Mouse (Mus musculus): Measurements from ENCODE around the gene Shmt2. TPM values are rescaled to one million over a fixed set of nuclear protein-coding genes. Genes with fewer than 3 reads are reported as not detected.

Gene Shmt2
- polyA plus RNA-seq, 1 experiment from 2014 or later: 152 TPM

DNA sequence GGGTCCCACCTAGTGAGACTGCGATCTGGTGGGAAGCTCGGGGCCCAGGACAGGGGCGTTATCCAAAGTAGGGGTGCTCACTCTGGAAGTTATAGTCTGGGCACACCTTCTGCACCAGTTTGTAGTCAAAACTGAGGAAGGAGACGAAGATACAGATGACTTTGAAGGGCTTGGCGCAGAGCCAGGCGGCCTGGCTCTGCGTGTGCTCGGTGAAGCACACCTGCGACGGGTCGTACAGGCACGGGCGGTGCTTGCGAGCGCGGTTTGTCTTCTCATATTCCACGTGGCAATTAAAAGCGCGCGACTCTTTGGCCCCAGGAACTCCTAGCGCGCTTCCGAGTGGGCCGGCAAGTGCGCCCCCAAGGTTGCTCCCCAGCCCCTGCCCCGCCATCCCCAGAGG lies 3.8 kb upstream of the Shmt2 start:
- Histone ChIP-seq H3K4me1 (ENCODE audit: control insufficient read depth, insufficient read depth, low read length) (peaks cover 20% of the 10 kb centered on the region), H3K27ac (ENCODE audit: low read length) (no peak overlapping the region), H3K4me3 (replicated peaks; ENCODE audit: low read length) (peak overlapping the region; percentile 39), H3K9ac (ENCODE audit: low read length) (peak overlapping the region; percentile 57), H3K4me2 (ENCODE audit: low read depth, low read length) (peak overlapping the region; percentile 51), H3K36me3 (ENCODE audit: control insufficient read depth, insufficient read depth, low read length) (no peaks in the 10 kb centered on the region), H3K9me3 (replicated peaks; ENCODE audit: control insufficient read depth, low read length) (no peaks in the 10 kb centered on the region), H3K27me3 (ENCODE audit: control insufficient read depth, insufficient read depth, low read length) (peaks cover 70% of the 10 kb centered on the region)
- 3% methylated on average over 26 of the region's 26 CpGs for WGBS
- ATAC-seq (ENCODE audit: insufficient read depth, low FRiP score): no peak

GRCm38 (mm10) chr10:127524646-127525255 lies 2.5 kb upstream of the Shmt2 start:
- Histone ChIP-seq H3K27me3 (ENCODE audit: control insufficient read depth, insufficient read depth, low read length) (peaks cover 57% of the 10 kb centered on the region), H3K4me3 (replicated peaks; ENCODE audit: low read length) (no peak overlapping the region)
- 4% methylated on average over 23 of the region's 23 CpGs for WGBS

DNA sequence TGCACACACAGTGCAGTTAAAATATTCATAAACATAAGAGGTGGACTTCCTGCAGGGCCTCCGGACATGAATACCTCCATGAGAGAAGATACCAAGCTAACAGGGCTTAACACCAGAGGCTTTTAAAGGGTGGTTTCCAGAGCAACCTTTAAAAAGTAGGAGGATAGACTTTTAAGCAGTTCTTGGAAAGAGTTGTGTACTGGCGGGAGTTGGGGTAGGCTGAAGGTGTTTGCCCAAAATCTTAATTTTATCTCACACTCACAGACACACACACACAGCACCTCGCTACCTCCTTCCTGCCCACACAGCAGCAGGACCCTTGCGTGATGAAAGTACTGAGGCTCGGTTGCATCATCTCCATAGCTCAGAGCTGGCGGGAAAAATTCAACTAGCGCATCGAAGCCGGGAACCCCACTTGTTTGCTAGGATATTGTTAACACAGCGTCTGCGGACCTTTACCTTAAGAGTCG lies 598 bp downstream of the Shmt2 start:
- 2% methylated on average over 12 of the region's 12 CpGs for WGBS
- Histone ChIP-seq H3K4me1 (ENCODE audit: control insufficient read depth, insufficient read depth, low read length) (peaks cover 38% of the 10 kb centered on the region), H3K4me2 (ENCODE audit: low read depth, low read length) (peak overlapping the region; percentile 86), H3K27me3 (ENCODE audit: control insufficient read depth, insufficient read depth, low read length) (peaks cover 28% of the 10 kb centered on the region), H3K9ac (ENCODE audit: low read length) (peak overlapping the region; percentile 82), H3K36me3 (ENCODE audit: control insufficient read depth, insufficient read depth, low read length) (peaks cover 24% of the 10 kb centered on the region), H3K27ac (ENCODE audit: low read length) (peak overlapping the region; percentile 13; the same call in 1 of the 2 replicates), H3K9me3 (replicated peaks; ENCODE audit: control insufficient read depth, low read length) (no peaks in the 10 kb centered on the region), H3K4me3 (replicated peaks; ENCODE audit: low read length) (peak overlapping the region; percentile 78)
- no peak for ATAC-seq (ENCODE audit: insufficient read depth, low FRiP score)

More at GRCm38 (mm10) chr10:127524646-127525255, 2.5 kb upstream of the Shmt2 start:
- H3K36me3 ChIP-seq (ENCODE audit: control insufficient read depth, insufficient read depth, low read length): peaks cover 6% of the 10 kb centered on the region; the same call in 1 of the 2 replicates
- H3K4me2 ChIP-seq (ENCODE audit: low read depth, low read length): no peak overlapping the region
- H3K9me3 ChIP-seq (replicated peaks; ENCODE audit: control insufficient read depth, low read length): no peaks in the 10 kb centered on the region
- H3K9ac ChIP-seq (ENCODE audit: low read length): no peak overlapping the region
- no peak overlapping the region for H3K27ac ChIP-seq (ENCODE audit: low read length)
- peaks cover 22% of the 10 kb centered on the region for H3K4me1 ChIP-seq (ENCODE audit: control insufficient read depth, insufficient read depth, low read length)
- ATAC-seq (ENCODE audit: insufficient read depth, low FRiP score): no peak

- ATAC-seq (ENCODE audit: insufficient read depth, low FRiP score): no peak
- Histone ChIP-seq H3K4me1 (ENCODE audit: control insufficient read depth, insufficient read depth, low read length) (peaks cover 38% of the 10 kb centered on the region), H3K4me3 (replicated peaks; ENCODE audit: low read length) (peak overlapping the region; percentile 78), H3K27me3 (ENCODE audit: control insufficient read depth, insufficient read depth, low read length) (peaks cover 19% of the 10 kb centered on the region), H3K36me3 (ENCODE audit: control insufficient read depth, insufficient read depth, low read length) (peaks cover 24% of the 10 kb centered on the region), H3K4me2 (ENCODE audit: low read depth, low read length) (peak overlapping the region; percentile 86), H3K9me3 (replicated peaks; ENCODE audit: control insufficient read depth, low read length) (no peaks in the 10 kb centered on the region), H3K27ac (ENCODE audit: low read length) (no peak overlapping the region), H3K9ac (ENCODE audit: low read length) (peak overlapping the region; percentile 82)
- 82% methylated on average over 20 of the region's 20 CpGs for WGBS
Measured at GRCm38 (mm10) chr10:127520714-127521357, 1.4 kb downstream of the Shmt2 start.

DNA sequence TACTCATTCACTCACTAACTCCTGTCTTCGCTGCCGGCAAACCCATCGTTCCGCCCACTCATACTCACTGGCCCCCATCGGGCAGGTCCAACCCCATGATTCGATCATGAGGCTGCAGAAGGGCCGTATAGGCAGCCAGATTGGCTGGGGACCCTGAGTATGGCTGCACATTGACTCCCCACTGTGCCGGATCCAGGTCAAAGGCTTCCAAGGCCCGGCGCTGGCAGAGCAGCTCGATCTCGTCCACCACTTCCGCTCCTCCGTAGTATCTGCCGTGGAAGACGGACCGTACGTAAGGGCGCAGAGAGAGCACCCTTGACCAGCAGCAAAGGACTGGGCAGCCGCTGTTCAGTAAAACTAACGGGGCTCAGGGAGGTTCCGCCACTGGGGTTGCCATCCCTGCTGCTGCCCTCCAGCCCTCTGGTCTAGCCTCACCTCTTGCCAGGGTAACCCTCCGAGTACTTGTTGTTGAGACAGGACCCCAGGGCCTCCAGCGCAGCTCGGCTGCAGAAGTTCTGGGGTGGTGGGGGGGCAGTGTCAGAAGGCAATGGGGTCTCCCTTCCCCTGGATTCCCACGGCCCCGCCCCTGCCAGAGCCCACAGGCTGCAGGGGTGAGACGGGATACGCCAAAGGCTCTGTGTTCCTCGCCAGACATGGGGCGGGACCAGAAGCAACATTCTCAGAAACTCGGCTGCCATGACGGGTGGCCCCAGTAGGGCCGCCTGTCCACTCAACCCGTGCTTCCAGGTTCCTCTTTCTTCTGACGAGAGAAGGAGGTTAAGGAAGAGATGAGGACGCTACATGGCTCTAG lies 2.1 kb downstream of the Shmt2 start:
- no peak for ATAC-seq (ENCODE audit: insufficient read depth, low FRiP score)
- Histone ChIP-seq H3K9me3 (replicated peaks; ENCODE audit: control insufficient read depth, low read length) (no peaks in the 10 kb centered on the region), H3K36me3 (ENCODE audit: control insufficient read depth, insufficient read depth, low read length) (peaks cover 24% of the 10 kb centered on the region), H3K27ac (ENCODE audit: low read length) (no peak overlapping the region), H3K4me2 (ENCODE audit: low read depth, low read length) (no peak overlapping the region), H3K27me3 (ENCODE audit: control insufficient read depth, insufficient read depth, low read length) (peaks cover 12% of the 10 kb centered on the region), H3K4me1 (ENCODE audit: control insufficient read depth, insufficient read depth, low read length) (peaks cover 44% of the 10 kb centered on the region), H3K9ac (ENCODE audit: low read length) (no peak overlapping the region), H3K4me3 (replicated peaks; ENCODE audit: low read length) (no peak overlapping the region)
- WGBS: 94% methylated on average over 37 of the region's 37 CpGs

DNA sequence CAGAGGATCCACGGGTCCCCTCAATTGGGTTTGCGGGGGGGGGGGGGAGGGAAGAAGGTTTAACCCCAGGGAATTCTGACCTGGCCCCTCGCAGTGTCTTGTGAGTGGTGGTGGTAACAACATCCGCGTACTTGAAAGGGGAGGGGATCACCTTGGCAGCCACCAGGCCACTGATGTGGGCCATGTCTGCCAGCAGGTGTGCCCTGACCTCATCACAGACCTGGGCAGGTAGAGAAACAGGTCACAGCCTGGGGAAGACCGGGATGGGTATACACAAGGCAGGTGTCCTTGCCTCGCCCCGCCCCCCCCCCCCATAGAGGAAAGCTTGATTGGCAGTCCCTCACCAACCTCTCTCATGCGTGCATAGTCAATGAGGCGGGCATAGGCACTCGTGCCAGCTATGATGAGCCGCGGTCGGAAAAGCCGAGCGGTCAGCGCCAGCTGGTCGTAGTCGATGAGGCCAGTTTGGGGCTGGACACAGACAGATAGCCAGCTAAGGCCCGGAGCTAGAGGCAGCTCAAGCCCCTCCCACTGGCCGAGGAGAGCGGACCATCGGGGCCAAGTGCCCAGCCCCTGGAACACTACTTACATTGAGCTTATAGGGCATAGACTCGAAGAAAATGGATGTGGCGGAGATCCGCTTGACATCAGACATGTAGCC lies 3.1 kb downstream of the Shmt2 start:
- Histone ChIP-seq H3K36me3 (ENCODE audit: control insufficient read depth, insufficient read depth, low read length) (peaks cover 24% of the 10 kb centered on the region), H3K4me3 (replicated peaks; ENCODE audit: low read length) (no peak overlapping the region), H3K4me1 (ENCODE audit: control insufficient read depth, insufficient read depth, low read length) (peaks cover 52% of the 10 kb centered on the region), H3K9ac (ENCODE audit: low read length) (no peak overlapping the region), H3K27me3 (ENCODE audit: control insufficient read depth, insufficient read depth, low read length) (peaks cover 4% of the 10 kb centered on the region), H3K4me2 (ENCODE audit: low read depth, low read length) (no peak overlapping the region), H3K9me3 (replicated peaks; ENCODE audit: control insufficient read depth, low read length) (no peaks in the 10 kb centered on the region), H3K27ac (ENCODE audit: low read length) (no peak overlapping the region)
- 93% methylated on average over 26 of the region's 26 CpGs for WGBS
- no peak for ATAC-seq (ENCODE audit: insufficient read depth, low FRiP score)

DNA sequence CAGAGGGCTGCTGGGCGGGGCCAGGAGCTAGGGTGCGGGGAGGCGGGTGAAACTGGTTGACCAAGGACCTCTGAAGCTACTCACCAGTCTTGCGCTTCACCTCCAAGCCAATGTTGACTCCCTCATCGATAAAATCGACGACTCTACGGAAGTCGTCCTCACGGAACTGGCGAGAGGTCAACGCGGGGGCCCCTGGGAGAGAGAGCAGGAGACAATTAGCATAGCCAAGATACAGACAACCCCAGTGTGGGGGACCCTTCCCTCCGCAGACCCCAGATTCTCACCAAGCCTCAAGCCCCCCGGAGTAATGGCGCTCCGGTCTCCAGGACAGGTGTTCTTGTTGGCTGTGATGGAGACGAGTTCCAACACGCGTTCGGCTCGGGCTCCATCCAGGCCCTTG lies 4.3 kb downstream of the Shmt2 start:
- Histone ChIP-seq H3K36me3 (ENCODE audit: control insufficient read depth, insufficient read depth, low read length) (peaks cover 24% of the 10 kb centered on the region), H3K27me3 (ENCODE audit: control insufficient read depth, insufficient read depth, low read length) (peaks cover 11% of the 10 kb centered on the region; the same call in 1 of the 2 replicates), H3K27ac (ENCODE audit: low read length) (peak overlapping the region; percentile 93; the same call in 1 of the 2 replicates), H3K9ac (ENCODE audit: low read length) (no peak overlapping the region), H3K4me1 (ENCODE audit: control insufficient read depth, insufficient read depth, low read length) (peaks cover 64% of the 10 kb centered on the region), H3K9me3 (replicated peaks; ENCODE audit: control insufficient read depth, low read length) (no peaks in the 10 kb centered on the region), H3K4me2 (ENCODE audit: low read depth, low read length) (no peak overlapping the region), H3K4me3 (replicated peaks; ENCODE audit: low read length) (no peak overlapping the region)
- no peak for ATAC-seq (ENCODE audit: insufficient read depth, low FRiP score)
- WGBS: 90% methylated on average over 22 of the region's 22 CpGs

GRCm38 (mm10) chr10:127516576-127517260 lies 5.5 kb downstream of the Shmt2 start:
- ATAC-seq (ENCODE audit: insufficient read depth, low FRiP score): peak; percentile 81
- peak overlapping the region; percentile 64 for H3K9ac ChIP-seq (ENCODE audit: low read length)
- H3K9me3 ChIP-seq (replicated peaks; ENCODE audit: control insufficient read depth, low read length): no peaks in the 10 kb centered on the region
- peak overlapping the region; percentile 68 for H3K4me2 ChIP-seq (ENCODE audit: low read depth, low read length)
- H3K36me3 ChIP-seq (ENCODE audit: control insufficient read depth, insufficient read depth, low read length): peaks cover 24% of the 10 kb centered on the region
- peak overlapping the region; percentile 44 for H3K4me3 ChIP-seq (replicated peaks; ENCODE audit: low read length)
- H3K4me1 ChIP-seq (ENCODE audit: control insufficient read depth, insufficient read depth, low read length): peaks cover 75% of the 10 kb centered on the region
- 12% methylated on average over 30 of the region's 30 CpGs for WGBS
- peaks cover 20% of the 10 kb centered on the region for H3K27me3 ChIP-seq (ENCODE audit: control insufficient read depth, insufficient read depth, low read length)
- H3K27ac ChIP-seq (ENCODE audit: low read length): peak overlapping the region; percentile 93
